Mouse (Mus musculus) liver, embryonic 11.5 days (tissue): ENCODE data around the gene Ust. TPM values are rescaled to one million over a fixed set of nuclear protein-coding genes. Genes with fewer than 3 reads are reported as not detected.

Source experiments
- ATAC-seq: fragments of 200-750 bp; cut with Nextera tagmentation; replicated peaks from 2 replicates; pipeline ENCODE4 v1.8.0; 2017; ENCODE audit warnings: moderate number of reproducible peaks, mild to moderate bottlenecking, moderate TSS enrichment, moderate library complexity; ENCODE audit not compliant: low FRiP score
- DNase-seq: peaks from one replicate; pipeline ENCODE4 v3.0.0-alpha.2; 2017; ENCODE audit warnings: low spot score
- H3K27ac ChIP-seq: fragments of 300-500 bp; sonication (generic); 2 replicates; pipeline ENCODE4 v1.5.1; 2014; ENCODE audit warnings: mild to moderate bottlenecking, low read depth, low read length, control low read depth
- H3K27me3 ChIP-seq: fragments of 300-500 bp; sonication (generic); replicated peaks from 2 replicates; pipeline ENCODE4 v1.6.1; 2014; ENCODE audit warnings: low read length, mixed read lengths; ENCODE audit not compliant: control insufficient read depth, insufficient read depth
- H3K36me3 ChIP-seq: fragments of 300-500 bp; sonication (generic); 2 replicates; pipeline ENCODE4 v1.6.1; 2014; ENCODE audit warnings: mild to moderate bottlenecking, low read length, moderate library complexity, mixed read lengths; ENCODE audit not compliant: control insufficient read depth, insufficient read depth
- H3K4me1 ChIP-seq: fragments of 300-500 bp; sonication (generic); replicated peaks from 2 replicates; pipeline ENCODE4 v1.6.1; 2014; ENCODE audit warnings: low read length, mixed read lengths; ENCODE audit not compliant: control insufficient read depth, insufficient read depth
- H3K4me2 ChIP-seq: fragments of 300-500 bp; sonication (generic); 2 replicates; pipeline ENCODE4 v1.6.1; 2014; ENCODE audit warnings: mild to moderate bottlenecking, control low read depth, moderate library complexity
- H3K4me3 ChIP-seq: fragments of 300-500 bp; sonication (generic); 2 replicates; pipeline ENCODE4 v1.5.1; 2014; ENCODE audit warnings: low read depth, low read length, control low read depth
- H3K9ac ChIP-seq: fragments of 300-500 bp; sonication (generic); 2 replicates; pipeline ENCODE4 v1.6.1; 2014; ENCODE audit warnings: low read depth, low read length, control low read depth
- H3K9me3 ChIP-seq: fragments of 300-500 bp; sonication (generic); 2 replicates; pipeline ENCODE4 v1.6.1; 2016; ENCODE audit warnings: low read length, inconsistent platforms, mixed read lengths; ENCODE audit not compliant: control insufficient read depth
- WGBS: fragments of 180-500 bp; shearing (Covaris S2); extraction: QIAGEN DNeasy Blood & Tissue Kit; methylation state at CpG from one replicate; pipeline ENCODE4 v1.1.7; 2014; 5-methylcytosine and 5-hydroxymethylcytosine counted together
- polyA plus RNA-seq: library from polyadenylated mRNA; unstranded; fragments of >200 nt; fragmentation: Nextera tagmentation; extraction: Ambion mirVana; gene quantifications from 2 replicates; pipeline ENCODE4 v1.2.1, GENCODE M21; 2014

The Ust gene
- polyA plus RNA-seq, 1 experiment from 2014 or later, result 3.1 TPM

GRCm38 (mm10) chr10:8529173-8529572 lies 10.5 kb upstream of the Ust start:
- no peak for DNase-seq

GRCm38 (mm10) chr10:8525354-8525753 lies 6.7 kb upstream of the Ust start:
- Histone ChIP-seq H3K4me3 (no peak overlapping the region), H3K9ac (no peak overlapping the region), H3K4me1 (no peaks in the 10 kb centered on the region), H3K27ac (no peak overlapping the region), H3K4me2 (no peak overlapping the region), H3K9me3 (no peaks in the 10 kb centered on the region), H3K27me3 (no peaks in the 10 kb centered on the region), H3K36me3 (no peaks in the 10 kb centered on the region)
- DNase-seq (no peak), ATAC-seq (no peak)
- 44% methylated on average over 1 of the region's 1 CpGs for WGBS

More at GRCm38 (mm10) chr10:8529173-8529572, 10.5 kb upstream of the Ust start:
- Histone ChIP-seq H3K9ac (no peak overlapping the region), H3K36me3 (no peaks in the 10 kb centered on the region), H3K27ac (no peak overlapping the region), H3K9me3 (no peaks in the 10 kb centered on the region), H3K27me3 (no peaks in the 10 kb centered on the region), H3K4me1 (no peaks in the 10 kb centered on the region), H3K4me3 (no peak overlapping the region), H3K4me2 (no peak overlapping the region)
- no peak for ATAC-seq
- WGBS, result 36% methylated on average over 7 of the region's 7 CpGs

- WGBS, result 78% methylated on average over 6 of the region's 6 CpGs
- H3K27ac ChIP-seq, result no peak overlapping the region
- no peak overlapping the region for H3K4me3 ChIP-seq
- 0 out of 2 replicates have a peak, but pooled peaks cover 2% of the 10 kb centered on the region for H3K4me1 ChIP-seq
- no peaks in the 10 kb centered on the region for H3K36me3 ChIP-seq
- no peak for DNase-seq
- H3K4me2 ChIP-seq, result no peak overlapping the region
- ATAC-seq, result no peak
- H3K9me3 ChIP-seq, result no peaks in the 10 kb centered on the region
- H3K27me3 ChIP-seq, result peaks cover 31% of the 10 kb centered on the region
- no peak overlapping the region for H3K9ac ChIP-seq
Measured at GRCm38 (mm10) chr10:8521536-8521935, 2.9 kb upstream of the Ust start.

- no peaks in the 10 kb centered on the region for H3K9me3 ChIP-seq
- no peak overlapping the region for H3K4me3 ChIP-seq
- H3K4me2 ChIP-seq, result no peak overlapping the region
- 0 out of 2 replicates have a peak, but pooled peaks cover 2% of the 10 kb centered on the region for H3K4me1 ChIP-seq
- no peak for ATAC-seq
- 74% methylated on average over 7 of the region's 7 CpGs for WGBS
- no peak for DNase-seq
- H3K27ac ChIP-seq, result no peak overlapping the region
- no peak overlapping the region for H3K9ac ChIP-seq
- no peaks in the 10 kb centered on the region for H3K36me3 ChIP-seq
- peaks cover 36% of the 10 kb centered on the region for H3K27me3 ChIP-seq
Measured at GRCm38 (mm10) chr10:8520766-8521395, 2.3 kb upstream of the Ust start.

GRCm38 (mm10) chr10:8519014-8519491 lies 428 bp upstream of the Ust start:
- Histone ChIP-seq H3K4me2 (peak overlapping the region; percentile 84), H3K4me1 (0 out of 2 replicates have a peak, but pooled peaks cover 2% of the 10 kb centered on the region), H3K36me3 (no peaks in the 10 kb centered on the region), H3K9ac (no peak overlapping the region), H3K27ac (no peak overlapping the region), H3K27me3 (peaks cover 36% of the 10 kb centered on the region), H3K4me3 (peak overlapping the region; percentile 64), H3K9me3 (no peaks in the 10 kb centered on the region)
- DNase-seq (peak; percentile 35), ATAC-seq (no peak)
- WGBS, result 2% methylated on average over 17 of the region's 18 CpGs

GRCm38 (mm10) chr10:8517591-8518140 lies 959 bp downstream of the Ust start:
- ATAC-seq, result peak; percentile 11; the same call in 1 of the 2 replicates

GRCm38 (mm10) chr10:8516916-8517524 lies 1.6 kb downstream of the Ust start:
- Histone ChIP-seq H3K4me2 (peak overlapping the region; percentile 84), H3K4me3 (peak overlapping the region; percentile 64)
- WGBS, result 15% methylated on average over 9 of the region's 9 CpGs

More at GRCm38 (mm10) chr10:8517591-8518140, 959 bp downstream of the Ust start:
- H3K4me2 ChIP-seq, result peak overlapping the region; percentile 84
- no peaks in the 10 kb centered on the region for H3K36me3 ChIP-seq
- no peaks in the 10 kb centered on the region for H3K9me3 ChIP-seq
- H3K4me3 ChIP-seq, result peak overlapping the region; percentile 64
- 0 out of 2 replicates have a peak, but pooled peaks cover 2% of the 10 kb centered on the region for H3K4me1 ChIP-seq
- no peak overlapping the region for H3K27ac ChIP-seq
- DNase-seq, result no peak
- peaks cover 36% of the 10 kb centered on the region for H3K27me3 ChIP-seq
- peak overlapping the region; percentile 51; the same call in 1 of the 2 replicates for H3K9ac ChIP-seq
- WGBS, result 2% methylated on average over 26 of the region's 26 CpGs

GRCm38 (mm10) chr10:8513690-8514089 lies 4.9 kb downstream of the Ust start:
- DNase-seq, result no peak
- Histone ChIP-seq H3K9ac (no peak overlapping the region), H3K9me3 (no peaks in the 10 kb centered on the region), H3K27me3 (peaks cover 27% of the 10 kb centered on the region), H3K4me3 (no peak overlapping the region), H3K4me1 (0 out of 2 replicates have a peak, but pooled peaks cover 2% of the 10 kb centered on the region), H3K36me3 (no peaks in the 10 kb centered on the region), H3K4me2 (no peak overlapping the region), H3K27ac (no peak overlapping the region)
- WGBS, result 77% methylated on average over 3 of the region's 3 CpGs
- ATAC-seq, result no peak

More at GRCm38 (mm10) chr10:8516916-8517524, 1.6 kb downstream of the Ust start:
- no peak overlapping the region for H3K27ac ChIP-seq
- H3K9ac ChIP-seq, result no peak overlapping the region
- H3K36me3 ChIP-seq, result no peaks in the 10 kb centered on the region
- 0 out of 2 replicates have a peak, but pooled peaks cover 2% of the 10 kb centered on the region for H3K4me1 ChIP-seq
- DNase-seq, result no peak
- no peak for ATAC-seq
- no peaks in the 10 kb centered on the region for H3K9me3 ChIP-seq
- peaks cover 36% of the 10 kb centered on the region for H3K27me3 ChIP-seq
